Mouse (Mus musculus) C2C12 (cell line): ENCODE results near the gene Tceal6. TPM values are rescaled to one million over a fixed set of nuclear protein-coding genes. Genes with fewer than 3 reads are reported as not detected.
"Not testable (repeated sequence)": the region's sequence is repeated elsewhere in the genome, so short reads cannot be mapped to it uniquely, and the experiment has no call there.

Experiments used
- H3K27me3 ChIP-seq: one replicate; pipeline ENCODE4 v1.6.1; 2011; ENCODE audit not compliant: control insufficient read depth, insufficient read depth, insufficient read length
- H3K36me3 ChIP-seq: one replicate; pipeline ENCODE4 v1.6.1; 2011; ENCODE audit not compliant: control insufficient read depth, insufficient read depth
- H3K4me3 ChIP-seq: one replicate; pipeline ENCODE4 v1.5.1; 2011; ENCODE audit warnings: mild to moderate bottlenecking, control low read depth; ENCODE audit not compliant: poor library complexity, insufficient read depth, severe bottlenecking
- H3K79me2 ChIP-seq: one replicate; pipeline ENCODE4 v1.6.1; 2011; ENCODE audit not compliant: control insufficient read depth, insufficient read depth
- H3K79me3 ChIP-seq: one replicate; pipeline ENCODE4 v1.6.1; 2011; ENCODE audit warnings: low read depth, control low read depth
- H3ac ChIP-seq: one replicate; pipeline ENCODE3; 2011; ENCODE audit warnings: low read depth; ENCODE audit not compliant: control insufficient read depth, insufficient read length
- CEBPB ChIP-seq: IDR thresholded peaks from one replicate; pipeline ENCODE4 v1.6.1; 2011; ENCODE audit warnings: low read depth, mild to moderate bottlenecking, control low read depth, moderate library complexity
- CTCF ChIP-seq: IDR thresholded peaks from one replicate; pipeline ENCODE4 v1.5.1; 2011; ENCODE audit not compliant: control insufficient read depth, insufficient read depth, insufficient read length
- MYOD1 ChIP-seq: IDR thresholded peaks from one replicate; pipeline ENCODE4 v1.6.1; 2011; ENCODE audit warnings: low read depth; ENCODE audit not compliant: control insufficient read depth, insufficient read length
- long read RNA-seq, 2 experiments: library from polyadenylated mRNA; unstranded; transcript quantifications; one replicate each; pipeline ENCODE4 v2.0.0; 2019 to 2020
- polyA plus RNA-seq: library from polyadenylated mRNA; unstranded; fragments of >200 nt; fragmentation: generic; extraction: Trizol; gene quantifications from one replicate; pipeline ENCODE4 v1.2.1, GENCODE M21; 2012; ENCODE audit warnings: missing spikeins

The Tceal6 gene
- polyA plus RNA-seq, result not detected
- long read RNA-seq, experiment 1, result 0 reads
- long read RNA-seq, experiment 2, result 0 reads

- no peak within 1 kb of the TSS for H3ac ChIP-seq
- H3K79me2 ChIP-seq, result no peaks in the 10 kb centered on the region
- no peak within 1 kb of the TSS for H3K4me3 ChIP-seq
- no peaks in the 10 kb centered on the region for H3K27me3 ChIP-seq
- H3K36me3 ChIP-seq, result no peaks in the 10 kb centered on the region
- no peaks in the 10 kb centered on the region for H3K79me3 ChIP-seq
- TF ChIP-seq CEBPB (no peak), CTCF (no peak), MYOD1 (no peak)
Observed at GRCm38 (mm10) chrX:135210436-135211221, at the start of gene Tceal6. Gene Tceal6 (minus strand): TSS chrX:135210687.

GRCm38 (mm10) chrX:135209773-135210435 is 583 bp downstream of the Tceal6 start:
- H3K27me3 ChIP-seq, H3K4me3 ChIP-seq, H3ac ChIP-seq, H3K79me2 ChIP-seq, H3K36me3 ChIP-seq, H3K79me3 ChIP-seq: not testable (repeated sequence)

- H3K27me3 ChIP-seq, H3K79me3 ChIP-seq, H3K36me3 ChIP-seq, H3ac ChIP-seq, H3K4me3 ChIP-seq, H3K79me2 ChIP-seq: not testable (repeated sequence)
Observed at GRCm38 (mm10) chrX:135189924-135190323, 20.6 kb downstream of the Tceal6 start.

GRCm38 (mm10) chrX:135188661-135189060 is 21.8 kb downstream of the Tceal6 start:
- H3ac ChIP-seq, H3K79me3 ChIP-seq, H3K36me3 ChIP-seq, H3K27me3 ChIP-seq, H3K4me3 ChIP-seq, H3K79me2 ChIP-seq: not testable (repeated sequence)

- not testable (repeated sequence) for H3K36me3 ChIP-seq, H3ac ChIP-seq, H3K4me3 ChIP-seq, H3K27me3 ChIP-seq, H3K79me2 ChIP-seq, H3K79me3 ChIP-seq
Observed at GRCm38 (mm10) chrX:135177532-135177931, 33.0 kb downstream of the Tceal6 start, which contains the start of gene Gm15023. Gene Gm15023 (minus strand): TSS chrX:135177632.

Other genes starting within 250 kb of the Tceal6 start
- gene Nxf2, start 245.9 kb downstream of the Tceal6 start, polyA plus RNA-seq, result not detected
- 0.44 TPM for gene Zmat1, start 201.5 kb downstream of the Tceal6 start, polyA plus RNA-seq
- gene Gm15023, start 33.1 kb downstream of the Tceal6 start, polyA plus RNA-seq, result not detected
- not detected for gene Pramel3, start 91.6 kb upstream of the Tceal6 start, polyA plus RNA-seq
- not detected for gene Gm5128, start 162.6 kb upstream of the Tceal6 start, polyA plus RNA-seq
- gene Gm7903, start 223.1 kb upstream of the Tceal6 start, polyA plus RNA-seq, result not detected